Mouse (Mus musculus) inflammation-experienced regulatory T-cells, adult 16 weeks (primary cell): ENCODE data around the gene Nadsyn1. TPM values are rescaled to one million over a fixed set of nuclear protein-coding genes. Genes with fewer than 3 reads are reported as not detected.

Experiments
- polyA plus RNA-seq: library from polyadenylated mRNA; unstranded; fragments of 100-300 nt; shearing (Covaris generic); gene quantifications from one replicate; pipeline ENCODE4 v1.2.1, GENCODE M21; 2017

Nadsyn1 gene
- 26.8 TPM for polyA plus RNA-seq

GRCm38 (mm10) chr7:143822375-143823265 lies at the start of gene Nadsyn1, which contains the start of gene Dhcr7:
Gene Nadsyn1 (minus strand): TSS chr7:143822849.
Gene Dhcr7 (plus strand): TSS chr7:143823145.

DNA sequence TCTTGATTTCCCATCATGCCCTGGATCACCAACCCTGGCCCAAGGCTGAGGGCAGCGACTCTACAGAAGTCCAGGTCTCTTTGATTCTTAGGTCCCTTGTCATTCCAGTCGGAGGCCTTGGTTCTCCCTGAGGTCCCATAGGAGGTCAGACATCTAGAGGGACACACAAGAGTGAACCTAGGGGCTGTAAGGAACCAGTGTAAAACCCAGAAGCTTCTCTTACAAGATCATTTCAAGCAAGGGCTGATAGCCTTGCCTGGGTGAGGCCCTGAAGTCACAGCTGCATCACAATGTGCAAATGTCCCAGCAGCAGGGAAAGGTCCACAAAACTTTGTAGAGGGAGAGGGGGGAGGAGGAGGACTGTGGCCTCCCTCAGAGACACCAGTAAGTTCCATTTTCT lies 43.9 kb upstream of the Nadsyn1 start, which contains the start of gene Gm498:
Gm498 (plus strand) TSS at position 301 of the 400 bp plus-strand sequence.

GRCm38 (mm10) chr7:143783996-143784829 lies 38.4 kb downstream of the Nadsyn1 start, which contains the start of gene Mrgpre:
Gene Mrgpre (minus strand): TSS chr7:143784500.

GRCm38 (mm10) chr7:143766893-143767292 lies 55.8 kb downstream of the Nadsyn1 start, which contains the start of gene Mrgprg:
Gene Mrgprg (minus strand): TSS chr7:143766993.

GRCm38 (mm10) chr7:143756125-143757026 lies 66.3 kb downstream of the Nadsyn1 start, which contains the start of gene Osbpl5:
Gene Osbpl5 (minus strand): TSS chr7:143756985.

Other genes with a start within 250 kb of the Nadsyn1 start
- gene Cars, start 222.8 kb downstream of the Nadsyn1 start, polyA plus RNA-seq = 48.5 TPM
- 37.8 TPM for gene Tnfrsf26, start 194.1 kb downstream of the Nadsyn1 start, polyA plus RNA-seq
- gene Tnfrsf22, start 173.2 kb downstream of the Nadsyn1 start, polyA plus RNA-seq = 34.5 TPM
- gene Tnfrsf23, start 137.0 kb downstream of the Nadsyn1 start, polyA plus RNA-seq = 6.1 TPM
- gene Osbpl5, start 65.9 kb downstream of the Nadsyn1 start, polyA plus RNA-seq = 38.9 TPM
- gene Mrgprg, start 55.9 kb downstream of the Nadsyn1 start, polyA plus RNA-seq = not detected
- gene Mrgpre, start 38.3 kb downstream of the Nadsyn1 start, polyA plus RNA-seq = 14.6 TPM
- 19.9 TPM for gene Dhcr7, start 296 bp upstream of the Nadsyn1 start, polyA plus RNA-seq
- gene Gm498, start 44.0 kb upstream of the Nadsyn1 start, polyA plus RNA-seq = not detected
- gene Shank2, start 179.1 kb upstream of the Nadsyn1 start, polyA plus RNA-seq = not detected